Mouse (Mus musculus) liver, embryonic 13.5 days (tissue): ENCODE results near the gene Ints11. TPM values are rescaled to one million over a fixed set of nuclear protein-coding genes. Genes with fewer than 3 reads are reported as not detected.

Source experiments
- ATAC-seq: fragments of 200-750 bp; cut with Nextera tagmentation; 2 replicates; pipeline ENCODE4 v1.8.0; 2017; ENCODE audit warnings: low read depth, mild to moderate bottlenecking, moderate number of reproducible peaks, moderate library complexity
- DNase-seq: peaks from one replicate; pipeline ENCODE4 v3.0.0; 2022
- H3K27ac ChIP-seq: fragments of 300-500 bp; sonication (generic); 2 replicates; pipeline ENCODE4 v1.5.1; 2015; ENCODE audit warnings: moderate library complexity, mild to moderate bottlenecking, inconsistent platforms
- H3K27me3 ChIP-seq: fragments of 300-500 bp; sonication (generic); 2 replicates; pipeline ENCODE4 v1.6.1; 2015; ENCODE audit warnings: mild to moderate bottlenecking, inconsistent platforms
- H3K36me3 ChIP-seq: fragments of 300-500 bp; sonication (generic); 2 replicates; pipeline ENCODE4 v1.6.1; 2015; ENCODE audit warnings: mild to moderate bottlenecking, inconsistent platforms
- H3K4me1 ChIP-seq: fragments of 300-500 bp; sonication (generic); replicated peaks from 2 replicates; pipeline ENCODE4 v1.6.1; 2015; ENCODE audit warnings: inconsistent platforms
- H3K4me2 ChIP-seq: fragments of 300-500 bp; sonication (generic); 2 replicates; pipeline ENCODE4 v1.6.1; 2015; ENCODE audit warnings: inconsistent platforms, mild to moderate bottlenecking, moderate library complexity
- H3K4me3 ChIP-seq: fragments of 300-500 bp; sonication (generic); replicated peaks from 2 replicates; pipeline ENCODE4 v1.5.1; 2015; ENCODE audit warnings: mild to moderate bottlenecking, inconsistent platforms
- H3K9ac ChIP-seq: fragments of 300-500 bp; sonication (generic); 2 replicates; pipeline ENCODE4 v1.6.1; 2015; ENCODE audit warnings: mild to moderate bottlenecking, inconsistent platforms
- H3K9me3 ChIP-seq: fragments of 300-500 bp; sonication (generic); replicated peaks from 2 replicates; pipeline ENCODE4 v1.6.1; 2016; ENCODE audit warnings: inconsistent platforms
- WGBS: fragments of 180-500 bp; shearing (Covaris S2); methylation state at CpG from one replicate; pipeline ENCODE4 v1.1.7; 2015; ENCODE audit not compliant: insufficient replicate concordance; 5-methylcytosine and 5-hydroxymethylcytosine counted together
- polyA plus RNA-seq: library from polyadenylated mRNA; unstranded; fragments of >200 nt; fragmentation: Nextera tagmentation; extraction: Ambion mirVana; gene quantifications from 2 replicates; pipeline ENCODE4 v1.2.1, GENCODE M21; 2015

The Ints11 gene
- polyA plus RNA-seq, 1 experiment from 2014 or later = 40.0 TPM

DNA sequence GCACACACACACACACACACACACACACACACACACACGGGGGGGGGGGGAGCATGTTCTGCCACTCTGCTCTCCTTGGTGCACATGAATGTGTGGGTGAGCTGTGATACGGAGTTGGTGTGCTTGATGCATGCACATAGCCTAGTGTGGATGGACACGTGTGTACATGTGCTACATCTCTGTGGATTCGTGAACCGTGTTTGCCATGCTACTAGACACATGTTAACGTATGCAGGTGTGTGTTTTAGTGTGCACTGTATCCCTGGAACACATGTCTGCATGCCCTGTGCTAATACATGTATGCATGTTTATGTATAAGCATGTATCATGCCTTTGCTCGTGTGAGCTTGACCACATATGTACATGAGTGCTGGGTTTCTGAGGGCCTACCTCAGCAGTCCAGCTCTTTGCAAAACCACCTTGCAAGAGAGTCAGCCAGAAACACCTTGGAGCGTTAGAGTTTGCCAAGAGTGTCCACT, 23.9 kb downstream of the Ints11 start:
- Histone ChIP-seq H3K27me3 (no peaks in the 10 kb centered on the region), H3K9me3 (no peaks in the 10 kb centered on the region), H3K27ac (peak overlapping the region; percentile 97), H3K36me3 (peaks cover 43% of the 10 kb centered on the region), H3K9ac (peak overlapping the region; percentile 95), H3K4me1 (peaks cover 58% of the 10 kb centered on the region), H3K4me2 (peak overlapping the region; percentile 100), H3K4me3 (peak overlapping the region; percentile 95)
- DNase-seq (no peak), ATAC-seq (no peak)
- WGBS = 68% methylated on average over 8 of the region's 8 CpGs

DNA sequence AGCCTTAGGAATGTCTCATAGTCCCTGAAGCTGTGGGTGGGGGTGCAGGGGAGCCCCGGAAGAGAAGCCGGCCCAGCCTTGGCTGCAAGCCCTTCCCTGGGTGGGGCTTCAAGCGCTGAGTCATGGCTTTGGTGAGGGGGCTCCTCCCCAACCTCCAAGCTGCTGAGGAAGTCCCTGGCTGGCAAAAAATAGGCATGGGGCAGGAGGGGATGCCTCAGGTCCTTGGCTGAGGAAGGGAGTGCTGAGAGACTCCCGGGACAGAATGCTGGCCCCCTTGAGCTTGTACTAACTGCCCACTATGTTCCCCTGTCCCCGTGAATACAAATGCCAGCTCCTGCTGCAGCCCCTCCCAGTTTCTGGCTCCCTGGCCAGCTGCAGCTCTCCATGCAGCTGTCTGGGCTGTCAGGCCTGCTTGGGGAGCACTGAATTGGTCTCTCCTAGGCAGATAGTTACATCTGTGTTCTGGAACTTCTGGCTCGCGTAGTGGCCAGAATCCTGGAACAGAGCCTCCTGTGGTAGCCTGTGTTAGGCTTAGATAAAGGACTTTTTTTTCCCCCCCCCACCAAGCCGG, 25.1 kb downstream of the Ints11 start:
- Histone ChIP-seq H3K4me2 (peak overlapping the region; percentile 100), H3K9me3 (no peaks in the 10 kb centered on the region), H3K27me3 (no peaks in the 10 kb centered on the region), H3K36me3 (peaks cover 43% of the 10 kb centered on the region), H3K9ac (peak overlapping the region; percentile 95), H3K27ac (peak overlapping the region; percentile 97), H3K4me3 (peak overlapping the region; percentile 95), H3K4me1 (peaks cover 57% of the 10 kb centered on the region)
- peak; percentile 72 for DNase-seq
- ATAC-seq = peak; percentile 57
- 7% methylated on average over 8 of the region's 8 CpGs for WGBS

DNA sequence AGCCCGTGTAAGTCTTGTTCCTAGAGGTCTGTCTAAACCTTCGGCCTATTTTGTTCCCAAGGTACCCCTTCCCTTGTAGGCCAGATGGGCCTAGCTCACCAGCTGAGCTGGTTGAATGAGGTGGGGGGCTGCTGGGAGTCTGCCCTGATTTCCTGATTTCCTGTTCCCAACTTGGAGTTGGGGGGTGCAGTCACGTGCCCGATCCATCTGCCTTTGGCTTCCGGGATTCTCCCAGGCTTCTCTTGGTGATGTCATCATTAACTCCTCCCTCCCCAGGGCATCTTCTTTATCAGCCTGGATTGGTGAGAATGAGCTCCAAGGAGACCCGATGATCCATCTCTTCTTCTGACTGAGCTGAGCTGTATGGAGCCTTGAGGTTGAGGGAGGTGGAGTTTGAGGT, 25.9 kb downstream of the Ints11 start:
- H3K4me2 ChIP-seq = peak overlapping the region; percentile 100
- no peaks in the 10 kb centered on the region for H3K27me3 ChIP-seq
- peak overlapping the region; percentile 95; the same call in 1 of the 2 replicates for H3K9ac ChIP-seq
- 74% methylated on average over 6 of the region's 6 CpGs for WGBS
- no peak for ATAC-seq
- no peaks in the 10 kb centered on the region for H3K9me3 ChIP-seq
- H3K4me3 ChIP-seq = 0 out of 2 replicates have a peak overlapping the region, but pooled peaks have one; percentile 95
- H3K4me1 ChIP-seq = peaks cover 49% of the 10 kb centered on the region
- H3K27ac ChIP-seq = 0 out of 2 replicates have a peak overlapping the region, but pooled peaks have one; percentile 97
- DNase-seq = no peak
- peaks cover 43% of the 10 kb centered on the region for H3K36me3 ChIP-seq

DNA sequence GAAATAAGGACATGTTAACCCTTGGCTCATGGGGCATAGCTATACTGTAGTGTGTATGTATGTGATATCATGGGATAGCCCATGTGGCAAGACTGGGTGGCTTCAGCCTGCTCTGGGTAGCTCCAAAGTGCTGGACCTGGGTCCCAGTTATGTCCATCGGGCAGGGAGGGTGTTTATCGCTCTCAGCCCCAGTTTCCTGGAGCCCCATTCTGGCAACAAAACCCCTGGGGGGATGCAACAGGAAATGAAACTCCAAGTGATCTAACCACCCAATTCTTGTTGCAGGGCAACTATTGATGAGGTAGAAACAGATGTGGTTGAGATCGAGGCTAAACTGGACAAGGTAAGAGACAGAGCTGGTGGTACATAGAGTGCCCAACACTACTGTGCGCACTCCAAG, 26.5 kb downstream of the Ints11 start:
- DNase-seq = no peak
- H3K36me3 ChIP-seq = peaks cover 47% of the 10 kb centered on the region
- H3K9me3 ChIP-seq = no peaks in the 10 kb centered on the region
- ATAC-seq = no peak
- H3K4me3 ChIP-seq = no peak overlapping the region
- no peaks in the 10 kb centered on the region for H3K27me3 ChIP-seq
- H3K4me2 ChIP-seq = no peak overlapping the region
- WGBS = 75% methylated on average over 4 of the region's 4 CpGs
- no peak overlapping the region for H3K9ac ChIP-seq
- peaks cover 43% of the 10 kb centered on the region for H3K4me1 ChIP-seq
- H3K27ac ChIP-seq = no peak overlapping the region

DNA sequence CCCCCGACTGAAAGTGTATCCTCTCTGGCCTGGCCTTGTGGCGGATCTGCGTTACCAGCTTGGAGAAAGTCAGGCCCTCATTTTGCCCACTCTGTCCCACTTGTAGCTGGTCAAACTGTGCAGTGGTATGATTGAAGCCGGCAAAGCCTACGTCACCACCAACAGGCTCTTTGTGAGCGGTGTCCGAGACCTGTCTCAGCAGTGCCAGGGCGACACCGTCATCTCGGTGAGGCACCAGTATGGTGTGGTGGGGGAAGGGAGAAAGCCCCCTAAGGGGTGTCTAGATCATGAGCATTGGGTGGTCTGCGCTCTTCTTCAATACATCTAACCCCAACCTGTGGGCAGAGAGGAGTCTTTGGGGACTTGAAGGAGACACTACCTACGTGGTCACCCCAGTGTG, 27.1 kb downstream of the Ints11 start:
- Histone ChIP-seq H3K4me2 (no peak overlapping the region), H3K27me3 (no peaks in the 10 kb centered on the region), H3K27ac (no peak overlapping the region), H3K4me1 (peaks cover 36% of the 10 kb centered on the region), H3K4me3 (no peak overlapping the region), H3K9ac (no peak overlapping the region), H3K9me3 (no peaks in the 10 kb centered on the region), H3K36me3 (peaks cover 54% of the 10 kb centered on the region)
- 90% methylated on average over 12 of the region's 12 CpGs for WGBS
- ATAC-seq = no peak
- no peak for DNase-seq

DNA sequence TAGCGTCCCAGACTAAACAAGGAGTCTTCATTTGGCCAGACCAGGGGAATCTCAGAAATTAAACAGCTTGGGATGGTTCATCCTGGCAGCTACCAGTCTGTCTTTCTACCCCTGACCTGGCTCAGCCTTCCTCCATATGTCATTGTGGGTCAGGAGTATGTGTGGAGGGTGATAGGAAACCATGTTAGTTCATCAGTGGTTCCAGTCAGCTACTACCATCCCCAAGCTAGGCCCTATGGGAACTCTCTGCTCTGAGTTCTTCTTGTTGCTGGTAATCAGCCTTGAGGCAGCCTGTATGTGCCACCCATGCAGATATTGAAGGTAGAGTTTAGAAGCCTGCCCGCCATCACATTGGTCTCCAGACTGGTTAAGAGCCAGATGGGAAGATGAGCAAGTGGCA, 29.0 kb downstream of the Ints11 start:
- no peak overlapping the region for H3K4me3 ChIP-seq
- H3K27ac ChIP-seq = no peak overlapping the region
- ATAC-seq = no peak
- WGBS = 82% methylated on average over 2 of the region's 2 CpGs
- DNase-seq = no peak
- peaks cover 72% of the 10 kb centered on the region for H3K36me3 ChIP-seq
- peaks cover 27% of the 10 kb centered on the region for H3K4me1 ChIP-seq
- no peaks in the 10 kb centered on the region for H3K27me3 ChIP-seq
- H3K9me3 ChIP-seq = no peaks in the 10 kb centered on the region
- H3K4me2 ChIP-seq = no peak overlapping the region
- H3K9ac ChIP-seq = no peak overlapping the region

DNA sequence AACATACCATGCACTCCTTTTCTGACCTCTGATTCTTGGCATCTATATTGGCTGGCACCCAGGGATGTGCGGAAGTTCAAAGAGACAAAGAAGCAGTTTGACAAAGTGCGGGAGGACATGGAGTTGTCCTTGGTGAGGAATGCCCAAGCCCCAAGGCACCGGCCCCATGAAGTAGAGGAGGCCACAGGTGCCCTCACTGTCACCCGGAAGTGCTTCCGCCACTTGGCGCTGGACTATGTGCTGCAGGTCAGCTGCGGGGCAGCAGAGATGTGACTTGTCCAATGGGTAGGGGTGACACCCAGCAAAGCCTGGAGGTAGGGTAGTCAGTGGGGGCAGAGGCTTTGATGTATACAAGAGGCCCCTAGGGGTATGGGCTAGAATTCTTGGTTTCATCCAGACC, 30.0 kb downstream of the Ints11 start:
- no peak overlapping the region for H3K4me2 ChIP-seq
- H3K4me1 ChIP-seq = peaks cover 17% of the 10 kb centered on the region
- ATAC-seq = no peak
- H3K9me3 ChIP-seq = 0 out of 2 replicates have a peak, but pooled peaks cover 2% of the 10 kb centered on the region
- DNase-seq = no peak
- WGBS = 89% methylated on average over 7 of the region's 7 CpGs
- H3K4me3 ChIP-seq = no peak overlapping the region
- H3K27ac ChIP-seq = no peak overlapping the region
- no peak overlapping the region for H3K9ac ChIP-seq
- peaks cover 83% of the 10 kb centered on the region for H3K36me3 ChIP-seq
- H3K27me3 ChIP-seq = no peaks in the 10 kb centered on the region

DNA sequence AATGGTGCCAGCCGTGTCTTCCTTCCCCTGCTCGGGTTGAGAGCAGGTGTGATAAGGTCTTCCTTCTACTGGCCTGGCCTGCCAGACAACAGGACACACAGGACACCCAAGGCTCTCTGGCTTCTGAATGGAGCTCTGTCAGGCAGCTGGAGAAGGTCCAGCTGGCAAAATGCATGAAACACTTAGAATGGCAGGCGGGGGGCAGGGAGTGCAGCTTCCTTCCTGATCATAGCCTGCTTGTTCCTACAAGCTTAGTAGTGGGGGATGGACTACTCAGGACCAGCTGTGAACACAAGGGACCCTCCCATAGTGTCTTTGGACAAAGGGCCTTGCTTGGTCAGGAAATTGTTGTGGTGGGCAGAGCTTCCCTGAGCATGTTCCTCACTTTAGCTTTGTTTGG, 31.9 kb downstream of the Ints11 start:
- no peak overlapping the region for H3K9ac ChIP-seq
- no peak for DNase-seq
- H3K4me2 ChIP-seq = no peak overlapping the region
- no peaks in the 10 kb centered on the region for H3K4me1 ChIP-seq
- 0 out of 2 replicates have a peak, but pooled peaks cover 3% of the 10 kb centered on the region for H3K9me3 ChIP-seq
- 55% methylated on average over 3 of the region's 3 CpGs for WGBS
- H3K27ac ChIP-seq = no peak overlapping the region
- H3K4me3 ChIP-seq = no peak overlapping the region
- no peak for ATAC-seq
- H3K36me3 ChIP-seq = peaks cover 95% of the 10 kb centered on the region
- no peaks in the 10 kb centered on the region for H3K27me3 ChIP-seq

DNA sequence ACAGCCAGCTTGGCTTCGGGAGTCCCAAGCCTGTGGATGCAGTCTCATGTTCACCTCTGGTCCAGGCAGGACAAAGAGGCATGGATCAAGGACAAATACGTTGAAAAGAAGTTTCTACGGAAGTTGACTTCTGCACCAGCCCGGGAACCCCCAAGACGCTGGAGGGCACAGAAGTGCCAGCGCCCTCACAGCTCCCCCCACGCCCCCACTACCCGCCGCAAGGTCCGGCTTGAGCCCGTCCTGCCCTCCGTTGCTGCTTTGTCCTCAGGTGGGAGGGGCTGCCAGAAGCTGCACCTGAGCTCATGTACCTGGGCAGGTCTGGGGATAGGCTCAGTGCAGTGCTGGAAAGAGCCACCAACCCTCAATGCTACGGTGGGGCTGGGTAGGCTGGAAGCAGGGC, 33.9 kb downstream of the Ints11 start:
- Histone ChIP-seq H3K36me3 (peaks cover 85% of the 10 kb centered on the region), H3K4me1 (no peaks in the 10 kb centered on the region), H3K27me3 (no peaks in the 10 kb centered on the region), H3K4me3 (no peak overlapping the region), H3K9ac (no peak overlapping the region), H3K9me3 (0 out of 2 replicates have a peak, but pooled peaks cover 3% of the 10 kb centered on the region), H3K4me2 (no peak overlapping the region), H3K27ac (no peak overlapping the region)
- 95% methylated on average over 13 of the region's 13 CpGs for WGBS
- no peak for DNase-seq
- no peak for ATAC-seq

DNA sequence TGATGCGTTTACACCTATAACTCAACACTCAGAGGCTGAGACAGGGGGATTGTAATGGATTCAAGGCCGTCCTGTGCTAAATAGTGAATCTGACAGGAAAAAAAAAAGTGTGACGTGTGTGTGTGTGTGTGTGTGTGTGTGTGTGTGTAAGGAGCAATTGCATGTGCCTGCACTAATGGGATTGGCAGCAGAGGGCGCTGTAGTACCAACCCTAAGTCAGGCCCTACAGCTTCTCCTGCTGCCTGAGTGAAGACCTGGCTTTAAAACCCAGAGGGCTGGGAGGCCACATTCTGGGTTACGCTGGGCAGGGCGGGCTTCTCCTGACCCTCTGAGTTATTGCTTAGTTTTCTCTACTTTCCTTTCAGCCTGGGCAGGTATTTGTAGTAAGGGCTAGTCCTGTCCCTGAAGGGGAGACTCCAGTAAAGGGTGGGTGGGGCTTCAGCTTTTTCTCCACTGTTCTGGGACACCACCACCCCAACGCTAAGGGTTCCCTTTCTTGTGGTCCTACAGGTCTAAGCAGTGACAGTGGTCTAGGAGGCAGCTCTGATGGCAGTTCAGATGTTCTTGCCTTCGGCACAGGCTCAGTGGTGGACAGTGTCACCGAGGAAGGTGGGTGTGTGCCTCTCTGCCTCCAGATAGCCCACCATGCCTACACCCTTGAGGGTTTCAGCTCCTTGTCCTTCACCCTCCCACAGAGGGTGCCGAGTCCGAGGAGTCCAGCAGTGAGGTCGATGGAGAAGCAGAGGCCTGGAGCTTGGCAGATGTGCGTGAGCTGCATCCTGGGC, 35.2 kb downstream of the Ints11 start:
- Histone ChIP-seq H3K4me3 (no peak overlapping the region), H3K36me3 (peaks cover 73% of the 10 kb centered on the region), H3K4me2 (no peak overlapping the region), H3K27me3 (no peaks in the 10 kb centered on the region), H3K9ac (no peak overlapping the region), H3K9me3 (0 out of 2 replicates have a peak, but pooled peaks cover 3% of the 10 kb centered on the region), H3K4me1 (no peaks in the 10 kb centered on the region), H3K27ac (no peak overlapping the region)
- no peak for ATAC-seq
- no peak for DNase-seq
- 83% methylated on average over 13 of the region's 13 CpGs for WGBS

DNA sequence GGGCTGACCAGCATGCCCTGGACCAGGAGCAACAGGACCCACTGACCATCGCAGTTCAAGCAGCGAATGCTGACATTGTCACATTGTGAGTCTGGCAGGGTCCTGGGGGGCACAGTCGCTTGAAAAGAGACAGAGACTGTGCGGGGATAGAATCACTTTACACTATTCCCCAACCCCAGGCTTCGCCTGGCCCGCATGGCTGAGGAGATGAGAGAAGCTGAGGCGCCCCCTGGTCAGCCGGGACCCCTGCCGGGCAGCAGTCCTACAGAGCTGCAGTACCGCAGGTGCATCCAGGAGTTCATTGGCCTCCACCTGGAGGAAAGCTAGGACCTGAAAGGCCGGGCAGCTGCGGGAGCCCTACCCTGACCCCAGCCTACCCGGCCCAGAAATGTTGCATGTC, 36.3 kb downstream of the Ints11 start:
- Histone ChIP-seq H3K4me2 (no peak overlapping the region), H3K4me1 (no peaks in the 10 kb centered on the region), H3K9me3 (0 out of 2 replicates have a peak, but pooled peaks cover 3% of the 10 kb centered on the region), H3K27ac (no peak overlapping the region), H3K27me3 (no peaks in the 10 kb centered on the region), H3K36me3 (peaks cover 61% of the 10 kb centered on the region), H3K4me3 (no peak overlapping the region), H3K9ac (no peak overlapping the region)
- WGBS = 85% methylated on average over 13 of the region's 13 CpGs
- ATAC-seq (no peak), DNase-seq (no peak)
